In genomic region chr3:95818571-95819288, GRCm38 (mm10) we compare ENCODE assay signal across 8 mouse cellular contexts. TPM values are rescaled to one million over a fixed set of nuclear protein-coding genes. Genes with fewer than 3 reads are reported as not detected.
DNase-seq lines count a peak whose midpoint lies in the region; ATAC-seq and TF ChIP-seq lines count a peak whose summit lies in the region.

Gene Rprd2 (minus strand): TSS chr3:95818863.

- peak; percentile 39 for DNase-seq in G1E (ENCODE audit: low spot score)
- DNase-seq in cerebellum, adult 18-20 months: peak; percentile 71 to 82
- peak; percentile 87 for DNase-seq in forebrain, postnatal 0 days
- peak; percentile 83 for DNase-seq in heart, postnatal 4 days
- peak; percentile 39 for DNase-seq in layer of hippocampus, adult 9-10 months (ENCODE audit: low spot score)
- DNase-seq in ovary, postnatal 10 days (ENCODE audit: low spot score): peak; percentile 62
- DNase-seq in thymus, postnatal 10 days (ENCODE audit: low spot score in 2 of 2): peak; percentile 57 to 62

- peak within 1 kb of the TSS; percentile 61 for H3K4me2 ChIP-seq in forebrain, postnatal 0 days (ENCODE audit: low read depth)
- H3K4me2 ChIP-seq in lung, embryonic 16.5 days (ENCODE audit: low read depth, low read length): peak within 1 kb of the TSS; percentile 68

- H3K27me3 ChIP-seq in G1E (ENCODE audit: insufficient read depth, low read length): no peaks in the 10 kb centered on the region
- H3K27me3 ChIP-seq in forebrain, postnatal 0 days (ENCODE audit: insufficient read depth, low read length): no peaks in the 10 kb centered on the region
- no peaks in the 10 kb centered on the region for H3K27me3 ChIP-seq in lung, embryonic 16.5 days (ENCODE audit: control insufficient read depth, insufficient read depth, low read depth, low read length)

- under 1% methylated on average over 58 of the region's 60 CpGs for WGBS in forebrain, postnatal 0 days
- WGBS in lung, embryonic 16.5 days: under 1% methylated on average over 60 of the region's 60 CpGs

- H3K9ac ChIP-seq in forebrain, postnatal 0 days: peak within 1 kb of the TSS; percentile 96
- peak within 1 kb of the TSS; percentile 98 for H3K9ac ChIP-seq in lung, embryonic 16.5 days (ENCODE audit: low read length)

- no peak for TF ChIP-seq CTCF in G1E (IDR thresholded peaks at IDR 0.05; ENCODE audit: low read depth, low read length)
- TF ChIP-seq CTCF in forebrain, postnatal 0 days (IDR thresholded peaks at IDR 0.05; ENCODE audit: low read depth): peak; percentile 26; the same call in 1 of the 2 replicates

- H3K4me1 ChIP-seq in G1E (ENCODE audit: insufficient read depth, low read depth, low read length): peaks cover 33% of the 10 kb centered on the region
- H3K4me1 ChIP-seq in forebrain, postnatal 0 days (ENCODE audit: insufficient read depth): peaks cover 27% of the 10 kb centered on the region; the same call in 1 of the 2 replicates
- H3K4me1 ChIP-seq in lung, embryonic 16.5 days (replicated peaks; ENCODE audit: control insufficient read depth, insufficient read depth, low read length): peaks cover 10% of the 10 kb centered on the region

- no peak for ATAC-seq in G1E (ENCODE audit: extremely low read depth, insufficient number of reproducible peaks, low FRiP score, poor library complexity, severe bottlenecking)
- ATAC-seq in forebrain, postnatal 0 days: peak; percentile 49
- ATAC-seq in lung, embryonic 16.5 days (ENCODE audit: low read depth): peak; percentile 59

- peaks cover 23% of the 10 kb centered on the region for H3K36me3 ChIP-seq in G1E (replicated peaks)
- no peaks in the 10 kb centered on the region for H3K36me3 ChIP-seq in forebrain, postnatal 0 days (ENCODE audit: insufficient read depth)
- no peaks in the 10 kb centered on the region for H3K36me3 ChIP-seq in lung, embryonic 16.5 days (ENCODE audit: control insufficient read depth, insufficient read depth, low read length)

- peak within 1 kb of the TSS; percentile 100 for H3K27ac ChIP-seq in forebrain, postnatal 0 days (ENCODE audit: low read depth, low read length)
- H3K27ac ChIP-seq in lung, embryonic 16.5 days (ENCODE audit: low read length): peak within 1 kb of the TSS; percentile 100

- H3K9me3 ChIP-seq in G1E (replicated peaks): no peaks in the 10 kb centered on the region
- H3K9me3 ChIP-seq in forebrain, postnatal 0 days (ENCODE audit: low read length): no peaks in the 10 kb centered on the region
- H3K9me3 ChIP-seq in lung, embryonic 16.5 days (ENCODE audit: control insufficient read depth, low read length): no peaks in the 10 kb centered on the region

- H3K4me3 ChIP-seq in G1E (ENCODE audit: low read depth, low read length): peak within 1 kb of the TSS; percentile 86
- peak within 1 kb of the TSS; percentile 53 for H3K4me3 ChIP-seq in forebrain, postnatal 0 days (ENCODE audit: low read depth, low read length)
- H3K4me3 ChIP-seq in lung, embryonic 16.5 days (ENCODE audit: low read length): peak within 1 kb of the TSS; percentile 85

RNA-seq across cellular contexts. Expression of gene Rprd2, which starts in this region (rescaled TPM):
- total RNA-seq in G1E (2014; fragmentation: Nextera tagmentation) (116 and 144 TPM in 2 replicates), G1E (2017) (18.6 and 28.0 TPM in 2 replicates)
- polyA plus RNA-seq in G1E (2012): 6.9 and 9.1 TPM in 2 replicates
- 32.2 and 43.7 TPM in 2 replicates for total RNA-seq in forebrain, postnatal 0 days (2014; rRNA removed)
- 17.2 and 21.0 TPM in 2 replicates for polyA plus RNA-seq in forebrain, postnatal 0 days (2015; fragmentation: Nextera tagmentation; extraction: Ambion mirVana)
- 10 to 100 TPM; 50.9 to 53.6 TPM for total RNA-seq in heart, postnatal 4 days (2021)
- 21.4 and 22.1 TPM in 2 replicates for polyA plus RNA-seq in lung, embryonic 16.5 days (2015; fragmentation: Nextera tagmentation; extraction: Ambion mirVana)
